In genomic region chr8:10720398-10720797, GRCm38 (mm10) we compare ENCODE assay signal across 22 mouse cellular contexts.
DNase-seq lines count a peak whose midpoint lies in the region; ATAC-seq lines count a peak whose summit lies in the region.
"Had no signal": no experiment of that assay in that cellular context is flagged by ENCODE, and none has a peak within 500 bp of the region (broad histone marks: within the 10 kb centered on the region; RNA-seq: fewer than 3 reads in every experiment).

No protein-coding gene starts in this region.

- 0 out of 2 replicates have a peak overlapping the region, but pooled peaks have one; percentile 23 for H3K27ac ChIP-seq in hindbrain, embryonic 10.5 days
- no peak overlapping the region for H3K27ac ChIP-seq in hindbrain, embryonic 13.5 days
- peak overlapping the region; percentile 49 for H3K27ac ChIP-seq in midbrain, embryonic 14.5 days (replicated peaks; ENCODE audit: low read depth, low read length)
- H3K27ac ChIP-seq in midbrain, embryonic 16.5 days (ENCODE audit: low read length) = no peak overlapping the region
- H3K27ac ChIP-seq: embryonic facial prominence, embryonic 12.5 days; forebrain, embryonic 13.5 days; forebrain, embryonic 15.5 days had no signal

- no peak for ATAC-seq in hindbrain, embryonic 13.5 days (ENCODE audit: low FRiP score)
- no peak for ATAC-seq in midbrain, embryonic 14.5 days (ENCODE audit: low FRiP score, low TSS enrichment)
- no peak for ATAC-seq in midbrain, embryonic 16.5 days
- peak; percentile 52; the same call in 1 of the 2 replicates for ATAC-seq in megakaryocyte-erythroid progenitor cell, adult 5-6 weeks (replicated peaks; ENCODE audit: low FRiP score, low TSS enrichment, poor library complexity, severe bottlenecking)
- ATAC-seq: CD4-positive, CD25-positive, alpha-beta regulatory T cell, adult 4 months; forebrain, postnatal 0 days had no signal

- peaks cover 10% of the 10 kb centered on the region; the same call in 1 of the 2 replicates for H3K27me3 ChIP-seq in hindbrain, embryonic 10.5 days (ENCODE audit: insufficient read depth, poor library complexity, severe bottlenecking)
- no peaks in the 10 kb centered on the region for H3K27me3 ChIP-seq in hindbrain, embryonic 13.5 days
- no peaks in the 10 kb centered on the region for H3K27me3 ChIP-seq in midbrain, embryonic 14.5 days (ENCODE audit: control insufficient read depth, insufficient read depth, low read length)
- no peaks in the 10 kb centered on the region for H3K27me3 ChIP-seq in midbrain, embryonic 16.5 days (ENCODE audit: control insufficient read depth, insufficient read depth, low read depth, low read length)
- H3K27me3 ChIP-seq: CH12.LX; forebrain, embryonic 13.5 days; forebrain, embryonic 15.5 days had no signal

- peaks cover 40% of the 10 kb centered on the region for H3K4me1 ChIP-seq in hindbrain, embryonic 10.5 days (replicated peaks)
- peaks cover 22% of the 10 kb centered on the region for H3K4me1 ChIP-seq in hindbrain, embryonic 13.5 days (replicated peaks)
- peaks cover 12% of the 10 kb centered on the region; the same call in 1 of the 2 replicates for H3K4me1 ChIP-seq in midbrain, embryonic 14.5 days (ENCODE audit: control insufficient read depth, insufficient read depth, low read length)
- no peaks in the 10 kb centered on the region for H3K4me1 ChIP-seq in midbrain, embryonic 16.5 days (ENCODE audit: control insufficient read depth, insufficient read depth, low read length)
- H3K4me1 ChIP-seq: embryonic facial prominence, embryonic 12.5 days had no signal

- H3K9me3 ChIP-seq in hindbrain, embryonic 10.5 days = no peaks in the 10 kb centered on the region
- no peaks in the 10 kb centered on the region for H3K9me3 ChIP-seq in hindbrain, embryonic 13.5 days
- no peaks in the 10 kb centered on the region for H3K9me3 ChIP-seq in midbrain, embryonic 14.5 days (ENCODE audit: control insufficient read depth, low read length)
- no peaks in the 10 kb centered on the region for H3K9me3 ChIP-seq in midbrain, embryonic 16.5 days (replicated peaks; ENCODE audit: control insufficient read depth, low read length, poor library complexity, severe bottlenecking)
- H3K9me3 ChIP-seq: embryonic facial prominence, embryonic 10.5 days; embryonic facial prominence, embryonic 12.5 days; forebrain, embryonic 13.5 days; forebrain, embryonic 15.5 days had no signal

- H3K36me3 ChIP-seq in hindbrain, embryonic 10.5 days = no peaks in the 10 kb centered on the region
- no peaks in the 10 kb centered on the region for H3K36me3 ChIP-seq in hindbrain, embryonic 13.5 days
- H3K36me3 ChIP-seq in midbrain, embryonic 14.5 days (ENCODE audit: control insufficient read depth, insufficient read depth, low read length) = no peaks in the 10 kb centered on the region
- no peaks in the 10 kb centered on the region for H3K36me3 ChIP-seq in midbrain, embryonic 16.5 days (ENCODE audit: control insufficient read depth, insufficient read depth, low read length)
- H3K36me3 ChIP-seq: embryonic facial prominence, embryonic 10.5 days; embryonic facial prominence, embryonic 12.5 days; forebrain, embryonic 15.5 days had no signal

- H3K4me2 ChIP-seq in hindbrain, embryonic 13.5 days = no peak overlapping the region
- no peak overlapping the region for H3K4me2 ChIP-seq in midbrain, embryonic 14.5 days (ENCODE audit: low read length)
- no peak overlapping the region for H3K4me2 ChIP-seq in midbrain, embryonic 16.5 days (ENCODE audit: low read length)
- H3K4me2 ChIP-seq: embryonic facial prominence, embryonic 12.5 days; forebrain, embryonic 13.5 days; forebrain, embryonic 15.5 days had no signal

- WGBS in hindbrain, embryonic 10.5 days = 92% methylated on average over 3 of the region's 3 CpGs
- 93% methylated on average over 3 of the region's 3 CpGs for WGBS in hindbrain, embryonic 13.5 days
- WGBS in midbrain, embryonic 14.5 days = 95% methylated on average over 3 of the region's 3 CpGs
- WGBS in midbrain, embryonic 16.5 days = 96% methylated on average over 3 of the region's 3 CpGs

- no peak overlapping the region for H3K9ac ChIP-seq in hindbrain, embryonic 13.5 days
- H3K9ac ChIP-seq in midbrain, embryonic 14.5 days (replicated peaks; ENCODE audit: low read length) = no peak overlapping the region
- no peak overlapping the region for H3K9ac ChIP-seq in midbrain, embryonic 16.5 days (ENCODE audit: low read depth, low read length)
- H3K9ac ChIP-seq: embryonic facial prominence, embryonic 12.5 days; forebrain, embryonic 13.5 days; forebrain, embryonic 15.5 days; forebrain, postnatal 0 days had no signal

- no peak overlapping the region for H3K4me3 ChIP-seq in hindbrain, embryonic 10.5 days
- H3K4me3 ChIP-seq in hindbrain, embryonic 13.5 days = no peak overlapping the region
- H3K4me3 ChIP-seq in midbrain, embryonic 14.5 days (replicated peaks; ENCODE audit: low read depth, low read length) = no peak overlapping the region
- no peak overlapping the region for H3K4me3 ChIP-seq in midbrain, embryonic 16.5 days (ENCODE audit: low read depth, low read length)
- H3K4me3 ChIP-seq: embryonic facial prominence, embryonic 10.5 days; embryonic facial prominence, embryonic 12.5 days; forebrain, embryonic 13.5 days; forebrain, embryonic 15.5 days had no signal

- no peak for DNase-seq in hindbrain, embryonic 10.5 days (ENCODE audit: low spot score)
- no peak for DNase-seq in midbrain, embryonic 14.5 days
- DNase-seq in spleen, postnatal 14 days (ENCODE audit: low spot score in 2 of 2) = no peak
- DNase-seq: adrenal gland, adult 2 months; adrenal gland, postnatal 10 days; adrenal gland, postnatal 25 days; B cell, adult 2 months; cerebellum, adult 11 months; cerebellum, adult 18-20 months; cerebellum, adult 8-10 months; cerebellum, postnatal 10 days; cerebellum, postnatal 25 days; forebrain, postnatal 0 days had no signal

Comparison
In these comparisons a context has a peak if more than half of its experiments do, and no peak if none do; other contexts are left out.
1. H3K27ac ChIP-seq: peak in hindbrain, embryonic 10.5 days (single experiment) and midbrain, embryonic 14.5 days (single experiment); none in hindbrain, embryonic 13.5 days (single experiment) and midbrain, embryonic 16.5 days (single experiment).